Mouse (Mus musculus): Measurements from ENCODE around the gene Golga3. TPM values are rescaled to one million over a fixed set of nuclear protein-coding genes. Genes with fewer than 3 reads are reported as not detected.
A peak's percentile ranks its signal among the peaks of the same experiment; 100 is the strongest.

Golga3 gene
- polyA plus RNA-seq (2015; fragmentation: Nextera tagmentation; extraction: Ambion mirVana) = 18.0 and 22.0 TPM in 2 replicates

DNA sequence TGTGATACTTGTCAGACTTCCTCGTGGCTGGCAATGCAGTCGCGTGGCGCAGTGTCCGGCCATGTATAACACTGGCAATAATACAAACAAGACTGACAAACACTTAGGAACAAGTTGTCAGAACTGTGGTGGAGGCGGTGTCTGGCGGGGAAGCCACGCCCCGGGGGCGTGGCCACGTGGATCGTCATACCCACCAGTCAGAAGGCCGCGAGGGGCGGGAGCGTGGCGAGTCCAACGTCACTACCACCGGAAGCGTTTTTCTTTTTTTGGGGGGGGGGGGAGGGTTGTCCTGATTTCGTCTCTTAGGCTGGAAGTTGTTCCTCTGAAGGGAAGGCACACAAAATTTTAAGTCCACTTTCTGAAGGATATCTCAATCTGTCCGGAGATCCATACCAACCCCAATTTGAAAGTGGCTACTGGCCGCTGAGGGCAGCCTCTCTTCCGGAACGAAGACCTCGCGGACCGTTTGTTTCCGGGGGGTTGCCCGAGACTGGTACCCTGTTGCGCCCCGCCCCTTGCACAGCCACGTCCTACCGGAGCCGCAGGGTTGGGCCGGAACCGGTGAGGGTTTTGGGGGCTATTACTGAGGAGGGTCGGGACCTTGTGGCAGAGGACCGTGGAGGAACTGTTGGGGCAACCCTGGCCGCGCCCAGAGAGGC, at the start of gene Golga3:
Gene Golga3, plus strand, starts transcription at position 340 of the 659 bp plus-strand sequence.
- Histone ChIP-seq H3K9me3 (no peaks in the 10 kb centered on the region), H3K4me2 (peak within 1 kb of the TSS; percentile 75), H3K4me1 (peaks cover 8% of the 10 kb centered on the region), H3K27ac (peak within 1 kb of the TSS; percentile 79), H3K27me3 (no peaks in the 10 kb centered on the region), H3K36me3 (peaks cover 6% of the 10 kb centered on the region; the same call in 1 of the 2 replicates), H3K4me3 (peak within 1 kb of the TSS; percentile 99), H3K9ac (peak within 1 kb of the TSS; percentile 96)
- peak; percentile 98 for ATAC-seq (ENCODE audit: borderline replicate concordance, extremely low read depth, low FRiP score, low TSS enrichment)
- WGBS = under 1% methylated on average over 41 of the region's 41 CpGs

- H3K27ac ChIP-seq = peak within 1 kb of the TSS; percentile 53
- WGBS = 3% methylated on average over 46 of the region's 46 CpGs
- peak; percentile 99 for ATAC-seq (ENCODE audit: borderline replicate concordance, extremely low read depth, low FRiP score, low TSS enrichment)
Observed at GRCm38 (mm10) chr5:110135293-110136086, 41.0 kb upstream of the Golga3 start, which contains the start of gene Chfr. TSS of gene Chfr (plus strand) at chr5:110135842.

GRCm38 (mm10) chr5:110136087-110136464, 40.4 kb upstream of the Golga3 start:
- 0 out of 2 replicates have a peak, but pooled peaks have one; percentile 19 for ATAC-seq (ENCODE audit: borderline replicate concordance, extremely low read depth, low FRiP score, low TSS enrichment)
- 0 out of 2 replicates have a peak, but pooled peaks cover 4% of the 10 kb centered on the region for H3K36me3 ChIP-seq
- no peaks in the 10 kb centered on the region for H3K27me3 ChIP-seq
- H3K4me3 ChIP-seq = peak overlapping the region; percentile 97
- peak overlapping the region; percentile 83 for H3K9ac ChIP-seq
- 0 out of 2 replicates have a peak, but pooled peaks cover 2% of the 10 kb centered on the region for H3K4me1 ChIP-seq
- peak overlapping the region; percentile 44; the same call in 1 of the 2 replicates for H3K27ac ChIP-seq
- 4% methylated on average over 18 of the region's 18 CpGs for WGBS
- no peaks in the 10 kb centered on the region for H3K9me3 ChIP-seq
- peak overlapping the region; percentile 83 for H3K4me2 ChIP-seq

More at GRCm38 (mm10) chr5:110135293-110136086, 41.0 kb upstream of the Golga3 start, which contains the start of gene Chfr:
- Histone ChIP-seq H3K4me2 (peak within 1 kb of the TSS; percentile 83), H3K4me1 (0 out of 2 replicates have a peak, but pooled peaks cover 2% of the 10 kb centered on the region), H3K27me3 (no peaks in the 10 kb centered on the region), H3K4me3 (peak within 1 kb of the TSS; percentile 97), H3K9ac (peak within 1 kb of the TSS; percentile 83), H3K36me3 (0 out of 2 replicates have a peak, but pooled peaks cover 7% of the 10 kb centered on the region), H3K9me3 (no peaks in the 10 kb centered on the region)

- Histone ChIP-seq H3K9me3 (no peaks in the 10 kb centered on the region), H3K27ac (no peak overlapping the region), H3K36me3 (peaks cover 8% of the 10 kb centered on the region), H3K4me3 (no peak overlapping the region), H3K27me3 (no peaks in the 10 kb centered on the region), H3K4me2 (no peak overlapping the region), H3K9ac (no peak overlapping the region), H3K4me1 (0 out of 2 replicates have a peak, but pooled peaks cover 2% of the 10 kb centered on the region)
- WGBS = 91% methylated on average over 3 of the region's 3 CpGs
- no peak for ATAC-seq (ENCODE audit: borderline replicate concordance, extremely low read depth, low FRiP score, low TSS enrichment)
Observed at GRCm38 (mm10) chr5:110137816-110138215, 38.7 kb upstream of the Golga3 start.

DNA sequence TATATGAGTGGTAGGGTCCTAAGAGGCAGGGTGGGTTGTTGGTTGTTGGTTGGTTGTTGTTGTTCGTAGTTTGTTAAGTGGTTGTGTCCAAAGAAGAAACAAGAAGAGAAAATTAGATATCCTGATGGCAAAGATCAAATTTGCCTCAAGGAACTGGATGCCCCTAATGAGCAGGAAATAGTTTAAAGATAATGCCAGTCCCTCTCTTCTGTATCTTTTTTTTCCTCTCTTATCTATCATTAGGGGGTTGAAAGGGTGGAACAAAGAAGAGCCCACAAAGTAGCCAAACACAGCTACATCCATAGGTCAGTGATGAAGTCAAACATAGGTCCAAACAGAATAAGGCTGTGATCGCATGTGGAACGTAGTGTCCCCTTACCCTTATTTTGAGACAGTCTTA, 37.2 kb upstream of the Golga3 start:
- WGBS = 91% methylated on average over 3 of the region's 3 CpGs
- Histone ChIP-seq H3K27ac (no peak overlapping the region), H3K4me2 (no peak overlapping the region), H3K4me1 (0 out of 2 replicates have a peak, but pooled peaks cover 2% of the 10 kb centered on the region), H3K4me3 (no peak overlapping the region), H3K9ac (no peak overlapping the region), H3K27me3 (no peaks in the 10 kb centered on the region), H3K9me3 (no peaks in the 10 kb centered on the region), H3K36me3 (peaks cover 15% of the 10 kb centered on the region)
- ATAC-seq (ENCODE audit: borderline replicate concordance, extremely low read depth, low FRiP score, low TSS enrichment) = no peak

DNA sequence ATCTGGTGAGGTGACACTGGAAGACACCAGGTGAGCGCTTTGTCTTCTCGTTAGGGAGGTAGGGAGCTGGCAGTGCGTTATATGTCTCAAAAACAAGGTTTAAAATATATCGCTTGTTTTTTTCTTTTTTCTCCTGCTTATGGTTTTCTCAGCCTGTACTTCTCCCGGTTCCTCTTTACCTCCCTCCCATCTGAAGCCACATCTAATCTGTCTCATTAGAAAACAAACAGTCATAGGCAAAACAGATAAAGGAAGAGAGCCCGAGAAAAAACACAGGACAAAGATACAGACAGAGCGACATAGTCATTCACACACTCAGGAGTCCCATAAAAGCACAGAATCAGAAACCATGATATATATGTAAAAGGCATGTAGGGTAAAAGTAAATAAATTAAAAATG, 36.1 kb upstream of the Golga3 start:
- Histone ChIP-seq H3K9ac (no peak overlapping the region), H3K9me3 (no peaks in the 10 kb centered on the region), H3K36me3 (peaks cover 25% of the 10 kb centered on the region), H3K27ac (no peak overlapping the region), H3K4me3 (no peak overlapping the region), H3K27me3 (no peaks in the 10 kb centered on the region), H3K4me1 (0 out of 2 replicates have a peak, but pooled peaks cover 2% of the 10 kb centered on the region), H3K4me2 (no peak overlapping the region)
- no peak for ATAC-seq (ENCODE audit: borderline replicate concordance, extremely low read depth, low FRiP score, low TSS enrichment)
- 86% methylated on average over 7 of the region's 7 CpGs for WGBS

GRCm38 (mm10) chr5:110142309-110142708, 34.2 kb upstream of the Golga3 start:
- H3K9ac ChIP-seq = no peak overlapping the region
- no peak overlapping the region for H3K4me2 ChIP-seq
- no peak for ATAC-seq (ENCODE audit: borderline replicate concordance, extremely low read depth, low FRiP score, low TSS enrichment)
- H3K4me1 ChIP-seq = no peaks in the 10 kb centered on the region
- H3K27ac ChIP-seq = no peak overlapping the region
- peaks cover 41% of the 10 kb centered on the region for H3K36me3 ChIP-seq
- no peaks in the 10 kb centered on the region for H3K27me3 ChIP-seq
- H3K9me3 ChIP-seq = no peaks in the 10 kb centered on the region
- no peak overlapping the region for H3K4me3 ChIP-seq
- WGBS = 80% methylated on average over 2 of the region's 2 CpGs

GRCm38 (mm10) chr5:110143007-110143406, 33.5 kb upstream of the Golga3 start:
- no peak overlapping the region for H3K4me3 ChIP-seq
- H3K27ac ChIP-seq = no peak overlapping the region
- H3K9ac ChIP-seq = no peak overlapping the region
- no peaks in the 10 kb centered on the region for H3K9me3 ChIP-seq
- WGBS = 83% methylated on average over 5 of the region's 5 CpGs
- H3K4me1 ChIP-seq = no peaks in the 10 kb centered on the region
- peaks cover 48% of the 10 kb centered on the region for H3K36me3 ChIP-seq
- no peak overlapping the region for H3K4me2 ChIP-seq
- no peaks in the 10 kb centered on the region for H3K27me3 ChIP-seq
- ATAC-seq (ENCODE audit: borderline replicate concordance, extremely low read depth, low FRiP score, low TSS enrichment) = no peak

DNA sequence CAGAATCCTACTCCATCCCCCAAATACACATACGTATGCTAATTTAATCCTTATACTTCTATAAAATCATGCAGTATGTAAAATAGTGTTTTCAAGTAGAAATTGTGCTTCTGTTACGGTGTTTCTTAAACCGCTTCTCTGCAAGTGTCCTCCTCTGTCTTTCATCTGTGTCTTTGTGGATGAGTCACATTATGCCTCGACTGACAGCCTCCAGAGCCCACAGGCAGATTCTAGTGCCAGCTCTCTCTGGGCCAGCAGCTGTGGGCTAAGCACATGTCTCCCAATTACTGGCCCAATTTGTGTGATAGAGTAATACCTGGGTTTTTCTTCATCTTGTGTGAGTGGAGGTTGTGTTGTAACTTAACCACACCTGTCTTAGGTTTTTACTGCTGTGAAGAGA, 7.1 kb upstream of the Golga3 start:
- no peak for ATAC-seq (ENCODE audit: borderline replicate concordance, extremely low read depth, low FRiP score, low TSS enrichment)
- Histone ChIP-seq H3K27ac (no peak overlapping the region), H3K9me3 (no peaks in the 10 kb centered on the region), H3K4me2 (no peak overlapping the region), H3K4me1 (no peaks in the 10 kb centered on the region), H3K27me3 (no peaks in the 10 kb centered on the region), H3K9ac (no peak overlapping the region), H3K4me3 (no peak overlapping the region), H3K36me3 (peaks cover 59% of the 10 kb centered on the region)
- WGBS = 94% methylated on average over 4 of the region's 4 CpGs

DNA sequence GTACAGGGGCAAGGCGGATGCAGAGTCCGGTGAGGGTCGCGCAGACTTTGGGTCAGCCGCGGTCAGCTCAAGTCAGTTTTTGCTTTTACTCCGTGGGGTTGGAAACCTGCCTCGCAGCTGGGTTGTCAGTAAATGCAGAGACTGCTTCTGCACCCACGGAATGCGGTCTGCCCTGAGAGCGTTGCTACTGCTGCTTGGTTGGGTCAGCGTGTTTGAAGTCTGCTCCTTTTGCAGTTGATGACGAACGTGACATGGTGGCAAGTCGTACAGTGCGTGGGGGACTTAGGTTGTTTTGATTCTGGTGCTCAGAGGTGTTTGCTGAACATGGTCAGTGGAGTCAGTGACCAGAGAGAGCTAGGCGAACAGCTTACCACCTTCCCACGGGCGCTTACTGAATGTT, 520 bp downstream of the Golga3 start:
- H3K4me3 ChIP-seq = peak overlapping the region; percentile 99
- H3K27ac ChIP-seq = peak overlapping the region; percentile 79
- 0 out of 2 replicates have a peak, but pooled peaks have one; percentile 2 for ATAC-seq (ENCODE audit: borderline replicate concordance, extremely low read depth, low FRiP score, low TSS enrichment)
- H3K27me3 ChIP-seq = no peaks in the 10 kb centered on the region
- 2% methylated on average over 19 of the region's 19 CpGs for WGBS
- peaks cover 5% of the 10 kb centered on the region; the same call in 1 of the 2 replicates for H3K36me3 ChIP-seq
- peak overlapping the region; percentile 75 for H3K4me2 ChIP-seq
- H3K9me3 ChIP-seq = no peaks in the 10 kb centered on the region
- H3K4me1 ChIP-seq = peaks cover 8% of the 10 kb centered on the region
- H3K9ac ChIP-seq = peak overlapping the region; percentile 96

DNA sequence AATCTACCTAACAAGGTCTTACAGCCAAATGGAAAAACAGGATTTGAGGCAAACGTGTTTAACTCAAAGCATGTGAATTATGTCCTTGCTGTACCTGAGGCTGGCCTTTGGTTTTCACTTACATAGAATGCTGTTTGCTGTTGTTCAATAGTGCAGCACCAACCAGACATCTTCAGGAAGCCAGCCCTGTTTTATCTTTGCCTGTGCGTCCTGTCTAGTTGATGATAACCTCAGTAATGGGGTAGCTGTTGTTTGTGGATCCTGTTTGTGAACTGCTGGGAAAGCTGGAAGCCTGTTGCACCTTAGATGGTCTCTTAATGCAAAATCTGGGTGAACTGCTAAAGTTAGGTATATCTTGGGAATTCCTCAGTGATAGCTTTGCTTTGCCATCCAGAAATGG, 2.1 kb downstream of the Golga3 start:
- Histone ChIP-seq H3K27ac (no peak overlapping the region), H3K4me1 (peaks cover 8% of the 10 kb centered on the region), H3K9me3 (no peaks in the 10 kb centered on the region), H3K9ac (no peak overlapping the region), H3K4me2 (no peak overlapping the region), H3K27me3 (no peaks in the 10 kb centered on the region), H3K36me3 (peaks cover 15% of the 10 kb centered on the region), H3K4me3 (no peak overlapping the region)
- ATAC-seq (ENCODE audit: borderline replicate concordance, extremely low read depth, low FRiP score, low TSS enrichment) = no peak
- WGBS = 88% methylated on average over 2 of the region's 2 CpGs
